Mouse (Mus musculus): ENCODE results near the gene Tap1. TPM values are rescaled to one million over a fixed set of nuclear protein-coding genes. Genes with fewer than 3 reads are reported as not detected.
A peak's percentile ranks its signal among the peaks of the same experiment; 100 is the strongest.

Gene Tap1
- polyA plus RNA-seq, 1 experiment from 2014 or later: 7.0 TPM

- Histone ChIP-seq H3K9ac (ENCODE audit: low read length) (no peak overlapping the region), H3K27ac (replicated peaks) (no peak overlapping the region), H3K27me3 (ENCODE audit: control insufficient read depth, insufficient read depth, low read length) (no peaks in the 10 kb centered on the region), H3K4me2 (replicated peaks; ENCODE audit: low read depth) (no peak overlapping the region), H3K4me1 (replicated peaks; ENCODE audit: control insufficient read depth, insufficient read depth) (no peaks in the 10 kb centered on the region), H3K9me3 (ENCODE audit: control insufficient read depth, low read length) (no peaks in the 10 kb centered on the region), H3K36me3 (ENCODE audit: control insufficient read depth, insufficient read depth, low read length) (no peaks in the 10 kb centered on the region), H3K4me3 (ENCODE audit: low read depth, low read length) (no peak overlapping the region)
- no peak for DNase-seq (ENCODE audit: low spot score)
- 68% methylated on average over 7 of the region's 7 CpGs for WGBS
- ATAC-seq (ENCODE audit: low FRiP score, low TSS enrichment): no peak
- TF ChIP-seq CTCF (IDR thresholded peaks at IDR 0.05; ENCODE audit: low read depth): no peak
- no peak for TF ChIP-seq EP300 (optimal IDR thresholded peaks at IDR 0.05)
Measured at GRCm38 (mm10) chr17:34201506-34202055, 14.2 kb downstream of the Tap1 start.

GRCm38 (mm10) chr17:34202760-34203442 lies 15.5 kb downstream of the Tap1 start:
- no peaks in the 10 kb centered on the region for H3K9me3 ChIP-seq (ENCODE audit: control insufficient read depth, low read length)
- ATAC-seq (ENCODE audit: low FRiP score, low TSS enrichment): peak; percentile 14; the same call in 1 of the 2 replicates
- H3K4me2 ChIP-seq (replicated peaks; ENCODE audit: low read depth): no peak overlapping the region
- 75% methylated on average over 4 of the region's 4 CpGs for whole genome bisulfite sequencing
- no peaks in the 10 kb centered on the region for H3K36me3 ChIP-seq (ENCODE audit: control insufficient read depth, insufficient read depth, low read length)
- H3K4me3 ChIP-seq (ENCODE audit: low read depth, low read length): no peak overlapping the region
- no peaks in the 10 kb centered on the region for H3K4me1 ChIP-seq (replicated peaks; ENCODE audit: control insufficient read depth, insufficient read depth)
- no peak overlapping the region for H3K9ac ChIP-seq (ENCODE audit: low read length)
- no peaks in the 10 kb centered on the region for H3K27me3 ChIP-seq (ENCODE audit: control insufficient read depth, insufficient read depth, low read length)
- H3K27ac ChIP-seq (replicated peaks): no peak overlapping the region
- TF ChIP-seq CTCF (IDR thresholded peaks at IDR 0.05; ENCODE audit: low read depth) (no peak), EP300 (optimal IDR thresholded peaks at IDR 0.05) (no peak)
- DNase-seq (ENCODE audit: low spot score): no peak

- peak within 1 kb of the TSS; percentile 56; the same call in 1 of the 2 replicates for H3K27ac ChIP-seq (replicated peaks)
Measured at GRCm38 (mm10) chr17:34203444-34203843, 16.1 kb downstream of the Tap1 start, which contains the start of gene Tap2. Tap2 (plus strand) TSS chr17:34203527.

GRCm38 (mm10) chr17:34204303-34205010 lies 17.1 kb downstream of the Tap1 start:
- peak; percentile 65 for ATAC-seq (ENCODE audit: low FRiP score, low TSS enrichment)
- H3K27me3 ChIP-seq (ENCODE audit: control insufficient read depth, insufficient read depth, low read length): no peaks in the 10 kb centered on the region
- H3K27ac ChIP-seq (replicated peaks): peak overlapping the region; percentile 56; the same call in 1 of the 2 replicates
- H3K36me3 ChIP-seq (ENCODE audit: control insufficient read depth, insufficient read depth, low read length): no peaks in the 10 kb centered on the region
- TF ChIP-seq CTCF (IDR thresholded peaks at IDR 0.05; ENCODE audit: low read depth) (peak; percentile 91), EP300 (optimal IDR thresholded peaks at IDR 0.05) (no peak)
- peak; percentile 89 for DNase-seq (ENCODE audit: low spot score)
- no peaks in the 10 kb centered on the region for H3K9me3 ChIP-seq (ENCODE audit: control insufficient read depth, low read length)
- H3K4me2 ChIP-seq (replicated peaks; ENCODE audit: low read depth): peak overlapping the region; percentile 90
- H3K9ac ChIP-seq (ENCODE audit: low read length): peak overlapping the region; percentile 73
- under 1% methylated on average over 44 of the region's 44 CpGs for WGBS
- H3K4me3 ChIP-seq (ENCODE audit: low read depth, low read length): peak overlapping the region; percentile 80
- H3K4me1 ChIP-seq (replicated peaks; ENCODE audit: control insufficient read depth, insufficient read depth): no peaks in the 10 kb centered on the region

More at GRCm38 (mm10) chr17:34203444-34203843, 16.1 kb downstream of the Tap1 start, which contains the start of gene Tap2:
- peak within 1 kb of the TSS; percentile 73 for H3K9ac ChIP-seq (ENCODE audit: low read length)
- no peak for DNase-seq (ENCODE audit: low spot score)
- no peak for TF ChIP-seq CTCF (IDR thresholded peaks at IDR 0.05; ENCODE audit: low read depth)
- no peak for TF ChIP-seq EP300 (optimal IDR thresholded peaks at IDR 0.05)
- peak within 1 kb of the TSS; percentile 90 for H3K4me2 ChIP-seq (replicated peaks; ENCODE audit: low read depth)
- no peaks in the 10 kb centered on the region for H3K27me3 ChIP-seq (ENCODE audit: control insufficient read depth, insufficient read depth, low read length)
- H3K4me1 ChIP-seq (replicated peaks; ENCODE audit: control insufficient read depth, insufficient read depth): no peaks in the 10 kb centered on the region
- H3K36me3 ChIP-seq (ENCODE audit: control insufficient read depth, insufficient read depth, low read length): no peaks in the 10 kb centered on the region
- no peak for ATAC-seq (ENCODE audit: low FRiP score, low TSS enrichment)
- WGBS: 78% methylated on average over 5 of the region's 5 CpGs
- H3K9me3 ChIP-seq (ENCODE audit: control insufficient read depth, low read length): no peaks in the 10 kb centered on the region
- peak within 1 kb of the TSS; percentile 80 for H3K4me3 ChIP-seq (ENCODE audit: low read depth, low read length)

GRCm38 (mm10) chr17:34205021-34205745 lies 17.8 kb downstream of the Tap1 start:
- peak; percentile 25; the same call in 1 of the 2 replicates for ATAC-seq (ENCODE audit: low FRiP score, low TSS enrichment)

More at GRCm38 (mm10) chr17:34205021-34205745, 17.8 kb downstream of the Tap1 start:
- Histone ChIP-seq H3K27ac (replicated peaks) (no peak overlapping the region; the same call in 1 of the 2 replicates), H3K4me2 (replicated peaks; ENCODE audit: low read depth) (peak overlapping the region; percentile 90), H3K9ac (ENCODE audit: low read length) (peak overlapping the region; percentile 73), H3K9me3 (ENCODE audit: control insufficient read depth, low read length) (no peaks in the 10 kb centered on the region), H3K4me3 (ENCODE audit: low read depth, low read length) (peak overlapping the region; percentile 80), H3K36me3 (ENCODE audit: control insufficient read depth, insufficient read depth, low read length) (no peaks in the 10 kb centered on the region), H3K27me3 (ENCODE audit: control insufficient read depth, insufficient read depth, low read length) (no peaks in the 10 kb centered on the region), H3K4me1 (replicated peaks; ENCODE audit: control insufficient read depth, insufficient read depth) (no peaks in the 10 kb centered on the region)
- WGBS: 20% methylated on average over 18 of the region's 18 CpGs
- DNase-seq (ENCODE audit: low spot score): peak; percentile 31
- TF ChIP-seq EP300 (optimal IDR thresholded peaks at IDR 0.05) (no peak), CTCF (IDR thresholded peaks at IDR 0.05; ENCODE audit: low read depth) (no peak)

Measured in stomach, postnatal 0 days (tissue).